Mouse (Mus musculus) lung, postnatal 0 days (tissue): ENCODE measurements around the gene Btbd11.
A peak's percentile ranks its signal among the peaks of the same experiment; 100 is the strongest.

ENCODE experiments used
- CTCF ChIP-seq: IDR thresholded peaks from 2 replicates; pipeline ENCODE4 v1.5.1; 2016; ENCODE audit warnings: antibody characterized with exemption, mild to moderate bottlenecking
- EP300 ChIP-seq: IDR thresholded peaks from 2 replicates; pipeline ENCODE4 v1.6.1; 2016; ENCODE audit warnings: antibody characterized with exemption, mild to moderate bottlenecking, control low read depth

GRCm38 (mm10) chr10:85624504-85625169 lies 238.0 kb downstream of the Btbd11 start:
- peak; percentile 69 for TF ChIP-seq CTCF
- no peak for TF ChIP-seq EP300
